Mouse (Mus musculus) liver, embryonic 16.5 days (tissue): ENCODE data around the gene Slc25a41. TPM values are rescaled to one million over a fixed set of nuclear protein-coding genes. Genes with fewer than 3 reads are reported as not detected.

Experiments used
- ATAC-seq: fragments of 200-750 bp; cut with Nextera tagmentation; 2 replicates; pipeline ENCODE4 v1.8.0; 2017; ENCODE audit warnings: low read depth, mild to moderate bottlenecking, moderate number of reproducible peaks, moderate library complexity
- H3K27ac ChIP-seq: fragments of 300-500 bp; sonication (generic); 2 replicates; pipeline ENCODE4 v1.5.1; 2014; ENCODE audit warnings: mild to moderate bottlenecking, low read length
- H3K27me3 ChIP-seq: fragments of 300-500 bp; sonication (generic); 2 replicates; pipeline ENCODE4 v1.6.1; 2014; ENCODE audit warnings: low read depth, low read length, mixed read lengths; ENCODE audit not compliant: control insufficient read depth, insufficient read depth
- H3K36me3 ChIP-seq: fragments of 300-500 bp; sonication (generic); 2 replicates; pipeline ENCODE4 v1.6.1; 2014; ENCODE audit warnings: mild to moderate bottlenecking; ENCODE audit not compliant: control insufficient read depth, insufficient read depth
- H3K4me1 ChIP-seq: fragments of 300-500 bp; sonication (generic); 2 replicates; pipeline ENCODE4 v1.6.1; 2014; ENCODE audit warnings: low read depth, low read length, mixed read lengths; ENCODE audit not compliant: control insufficient read depth
- H3K4me2 ChIP-seq: fragments of 300-500 bp; sonication (generic); 2 replicates; pipeline ENCODE4 v1.6.1; 2014; ENCODE audit warnings: low read depth, low read length, mixed read lengths
- H3K4me3 ChIP-seq: fragments of 300-500 bp; sonication (generic); 2 replicates; pipeline ENCODE4 v1.5.1; 2014; ENCODE audit warnings: low read depth, mild to moderate bottlenecking, low read length
- H3K9ac ChIP-seq: fragments of 300-500 bp; sonication (generic); 2 replicates; pipeline ENCODE4 v1.6.1; 2014; ENCODE audit warnings: low read depth, low read length
- H3K9me3 ChIP-seq: fragments of 300-500 bp; sonication (generic); replicated peaks from 2 replicates; pipeline ENCODE4 v1.6.1; 2016; ENCODE audit warnings: low read length; ENCODE audit not compliant: control insufficient read depth
- WGBS: fragments of 180-500 bp; shearing (Covaris S2); extraction: QIAGEN DNeasy Blood & Tissue Kit; methylation state at CpG from one replicate; pipeline ENCODE4 v1.1.7; 2014; ENCODE audit not compliant: insufficient replicate concordance; 5-methylcytosine and 5-hydroxymethylcytosine counted together
- polyA plus RNA-seq: library from polyadenylated mRNA; unstranded; fragments of >200 nt; fragmentation: Nextera tagmentation; extraction: Ambion mirVana; gene quantifications from 2 replicates; pipeline ENCODE4 v1.2.1, GENCODE M21; 2015

Slc25a41 gene
- polyA plus RNA-seq, 1 experiment from 2014 or later = not detected

- Histone ChIP-seq H3K9ac (peak within 1 kb of the TSS; percentile 99), H3K4me3 (peak within 1 kb of the TSS; percentile 96), H3K4me1 (peaks cover 47% of the 10 kb centered on the region), H3K36me3 (peaks cover 25% of the 10 kb centered on the region), H3K27ac (peak within 1 kb of the TSS; percentile 94), H3K27me3 (no peaks in the 10 kb centered on the region), H3K9me3 (no peaks in the 10 kb centered on the region), H3K4me2 (peak within 1 kb of the TSS; percentile 96)
- ATAC-seq = no peak
- WGBS = under 1% methylated on average over 86 of the region's 99 CpGs
These were observed 10.4 kb downstream of the Slc25a41 start, which contains the start of gene Khsrp for GRCm38 (mm10) chr17:57030931-57031660. Khsrp (minus strand) TSS chr17:57031522.

- Histone ChIP-seq H3K27me3 (no peaks in the 10 kb centered on the region), H3K4me2 (peak overlapping the region; percentile 89), H3K9ac (peak overlapping the region; percentile 99), H3K36me3 (peaks cover 39% of the 10 kb centered on the region), H3K4me1 (peaks cover 47% of the 10 kb centered on the region), H3K4me3 (peak overlapping the region; percentile 96), H3K27ac (peak overlapping the region; percentile 94), H3K9me3 (no peaks in the 10 kb centered on the region)
- WGBS = 12% methylated on average over 8 of the region's 8 CpGs
- no peak for ATAC-seq
These were observed 11.8 kb downstream of the Slc25a41 start for GRCm38 (mm10) chr17:57029691-57030090.

DNA sequence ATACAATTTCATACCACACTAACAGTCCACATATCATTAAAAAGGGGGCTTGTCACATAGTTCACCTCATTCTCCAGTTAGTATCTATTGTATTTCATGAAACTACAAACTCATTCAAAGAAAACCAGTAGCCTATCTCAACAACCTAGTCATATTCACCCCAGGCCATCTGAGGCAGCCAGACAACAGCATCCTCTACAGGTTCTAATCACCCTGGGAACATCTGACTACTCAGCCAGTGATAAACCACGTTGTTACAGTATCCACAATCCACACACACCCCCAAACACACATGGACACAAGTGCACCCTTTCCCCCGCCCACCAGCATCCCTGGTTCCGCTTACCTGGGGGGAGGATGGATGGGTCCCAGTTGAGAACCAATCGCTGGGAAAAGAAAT is 14.0 kb downstream of the Slc25a41 start:
- peaks cover 42% of the 10 kb centered on the region for H3K4me1 ChIP-seq
- no peak for ATAC-seq
- WGBS = 67% methylated on average over 4 of the region's 4 CpGs
- H3K36me3 ChIP-seq = peaks cover 61% of the 10 kb centered on the region
- no peak overlapping the region for H3K4me3 ChIP-seq
- no peaks in the 10 kb centered on the region for H3K27me3 ChIP-seq
- H3K27ac ChIP-seq = no peak overlapping the region
- no peak overlapping the region for H3K4me2 ChIP-seq
- H3K9ac ChIP-seq = no peak overlapping the region
- no peaks in the 10 kb centered on the region for H3K9me3 ChIP-seq

- Histone ChIP-seq H3K4me2 (no peak overlapping the region), H3K9me3 (no peaks in the 10 kb centered on the region), H3K27ac (peak overlapping the region; percentile 51), H3K4me3 (no peak overlapping the region), H3K36me3 (peaks cover 45% of the 10 kb centered on the region), H3K27me3 (no peaks in the 10 kb centered on the region), H3K4me1 (peaks cover 34% of the 10 kb centered on the region), H3K9ac (no peak overlapping the region)
- peak; percentile 52 for ATAC-seq
- 29% methylated on average over 5 of the region's 5 CpGs for WGBS
These were observed 20.5 kb downstream of the Slc25a41 start for GRCm38 (mm10) chr17:57020960-57021359.

DNA sequence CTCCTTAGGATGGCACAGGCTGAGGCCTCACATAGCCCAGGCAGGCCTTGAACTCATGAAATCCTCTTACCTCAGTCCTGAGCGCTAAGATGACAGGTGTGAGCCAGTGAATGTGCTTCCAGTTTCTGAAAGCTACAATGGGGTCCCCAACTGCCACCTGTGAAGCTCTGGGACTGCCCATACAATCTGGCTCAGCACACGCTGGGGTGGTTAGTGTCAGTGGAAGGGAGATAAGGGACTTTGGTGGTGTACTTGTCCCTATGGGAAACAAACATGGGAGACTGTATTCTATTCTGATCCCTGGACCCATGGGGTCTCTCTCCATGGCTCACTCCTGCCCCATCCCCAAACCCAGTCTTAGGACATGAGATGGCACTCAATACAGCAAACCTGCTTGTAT is 21.8 kb downstream of the Slc25a41 start:
- WGBS = 28% methylated on average over 2 of the region's 2 CpGs
- Histone ChIP-seq H3K27me3 (no peaks in the 10 kb centered on the region), H3K36me3 (peaks cover 32% of the 10 kb centered on the region), H3K4me3 (no peak overlapping the region), H3K9ac (0 out of 2 replicates have a peak overlapping the region, but pooled peaks have one; percentile 4), H3K27ac (peak overlapping the region; percentile 51), H3K9me3 (no peaks in the 10 kb centered on the region), H3K4me1 (peaks cover 34% of the 10 kb centered on the region), H3K4me2 (0 out of 2 replicates have a peak overlapping the region, but pooled peaks have one; percentile 7)
- peak; percentile 82 for ATAC-seq

- no peaks in the 10 kb centered on the region for H3K27me3 ChIP-seq
- H3K27ac ChIP-seq = peak overlapping the region; percentile 74
- peaks cover 21% of the 10 kb centered on the region for H3K4me1 ChIP-seq
- H3K4me3 ChIP-seq = peak overlapping the region; percentile 68
- peaks cover 10% of the 10 kb centered on the region for H3K36me3 ChIP-seq
- WGBS = 67% methylated on average over 13 of the region's 13 CpGs
- H3K9ac ChIP-seq = no peak overlapping the region
- H3K9me3 ChIP-seq = no peaks in the 10 kb centered on the region
- ATAC-seq = no peak
- peak overlapping the region; percentile 82 for H3K4me2 ChIP-seq
These were observed 29.1 kb downstream of the Slc25a41 start for GRCm38 (mm10) chr17:57012245-57012795.

GRCm38 (mm10) chr17:57011236-57012141 is 30.0 kb downstream of the Slc25a41 start, which contains the start of the genes Gtf2f1 and Gm17949:
Gtf2f1 (minus strand) TSS chr17:57011288.
Gm17949 (plus strand) TSS chr17:57011469.
- peak; percentile 89 for ATAC-seq
- peak within 1 kb of the TSS; percentile 82 for H3K4me2 ChIP-seq
- no peaks in the 10 kb centered on the region for H3K9me3 ChIP-seq
- H3K27me3 ChIP-seq = no peaks in the 10 kb centered on the region
- WGBS = under 1% methylated on average over 51 of the region's 51 CpGs
- peak within 1 kb of the TSS; percentile 84 for H3K9ac ChIP-seq
- peak within 1 kb of the TSS; percentile 74 for H3K27ac ChIP-seq
- peaks cover 21% of the 10 kb centered on the region for H3K4me1 ChIP-seq
- H3K4me3 ChIP-seq = peak within 1 kb of the TSS; percentile 68
- H3K36me3 ChIP-seq = peaks cover 18% of the 10 kb centered on the region

GRCm38 (mm10) chr17:57010911-57011235 is 30.6 kb downstream of the Slc25a41 start:
- peak overlapping the region; percentile 73 for H3K27ac ChIP-seq
- 0% methylated on average over 19 of the region's 19 CpGs for WGBS
- no peaks in the 10 kb centered on the region for H3K27me3 ChIP-seq
- peak overlapping the region; percentile 82 for H3K4me2 ChIP-seq
- peak; percentile 48 for ATAC-seq
- H3K9ac ChIP-seq = peak overlapping the region; percentile 84
- no peaks in the 10 kb centered on the region for H3K9me3 ChIP-seq
- peaks cover 21% of the 10 kb centered on the region for H3K4me1 ChIP-seq
- H3K4me3 ChIP-seq = peak overlapping the region; percentile 68
- H3K36me3 ChIP-seq = peaks cover 22% of the 10 kb centered on the region
